Mouse (Mus musculus) kidney, embryonic 16.5 days (tissue): ENCODE results near the gene Prf1. TPM values are rescaled to one million over a fixed set of nuclear protein-coding genes. Genes with fewer than 3 reads are reported as not detected.

Experiments
- ATAC-seq: fragments of 200-750 bp; cut with Nextera tagmentation; 2 replicates; pipeline ENCODE4 v1.8.0; 2017; ENCODE audit warnings: moderate TSS enrichment; ENCODE audit not compliant: low FRiP score, low TSS enrichment
- H3K27ac ChIP-seq: fragments of 300-500 bp; sonication (generic); 2 replicates; pipeline ENCODE4 v1.5.1; 2014; ENCODE audit warnings: low read length
- H3K27me3 ChIP-seq: fragments of 300-500 bp; sonication (generic); 2 replicates; pipeline ENCODE4 v1.6.1; 2014; ENCODE audit warnings: low read length, control low read depth, mixed read lengths; ENCODE audit not compliant: insufficient read depth
- H3K36me3 ChIP-seq: fragments of 300-500 bp; sonication (generic); 2 replicates; pipeline ENCODE4 v1.6.1; 2014; ENCODE audit warnings: low read length, control low read depth, mixed read lengths; ENCODE audit not compliant: insufficient read depth
- H3K4me1 ChIP-seq: fragments of 300-500 bp; sonication (generic); 2 replicates; pipeline ENCODE4 v1.6.1; 2014; ENCODE audit warnings: low read length, control low read depth, mixed read lengths; ENCODE audit not compliant: insufficient read depth
- H3K4me2 ChIP-seq: fragments of 300-500 bp; sonication (generic); replicated peaks from 2 replicates; pipeline ENCODE4 v1.6.1; 2014; ENCODE audit warnings: low read depth, low read length
- H3K4me3 ChIP-seq: fragments of 300-500 bp; sonication (generic); 2 replicates; pipeline ENCODE4 v1.5.1; 2014; ENCODE audit warnings: mild to moderate bottlenecking, low read length
- H3K9ac ChIP-seq: fragments of 300-500 bp; sonication (generic); replicated peaks from 2 replicates; pipeline ENCODE4 v1.6.1; 2014; ENCODE audit warnings: low read length
- H3K9me3 ChIP-seq: fragments of 300-500 bp; sonication (generic); 2 replicates; pipeline ENCODE4 v1.6.1; 2016; ENCODE audit warnings: low read length, control low read depth
- WGBS: fragments of 180-500 bp; shearing (Covaris S2); extraction: QIAGEN DNeasy Blood & Tissue Kit; methylation state at CpG from one replicate; pipeline ENCODE4 v1.1.7; 2014; 5-methylcytosine and 5-hydroxymethylcytosine counted together
- polyA plus RNA-seq: library from polyadenylated mRNA; unstranded; fragments of >200 nt; fragmentation: Nextera tagmentation; extraction: Ambion mirVana; gene quantifications from 2 replicates; pipeline ENCODE4 v1.2.1, GENCODE M21; 2015

Prf1 gene
- polyA plus RNA-seq, 1 experiment from 2014 or later, result not detected

DNA sequence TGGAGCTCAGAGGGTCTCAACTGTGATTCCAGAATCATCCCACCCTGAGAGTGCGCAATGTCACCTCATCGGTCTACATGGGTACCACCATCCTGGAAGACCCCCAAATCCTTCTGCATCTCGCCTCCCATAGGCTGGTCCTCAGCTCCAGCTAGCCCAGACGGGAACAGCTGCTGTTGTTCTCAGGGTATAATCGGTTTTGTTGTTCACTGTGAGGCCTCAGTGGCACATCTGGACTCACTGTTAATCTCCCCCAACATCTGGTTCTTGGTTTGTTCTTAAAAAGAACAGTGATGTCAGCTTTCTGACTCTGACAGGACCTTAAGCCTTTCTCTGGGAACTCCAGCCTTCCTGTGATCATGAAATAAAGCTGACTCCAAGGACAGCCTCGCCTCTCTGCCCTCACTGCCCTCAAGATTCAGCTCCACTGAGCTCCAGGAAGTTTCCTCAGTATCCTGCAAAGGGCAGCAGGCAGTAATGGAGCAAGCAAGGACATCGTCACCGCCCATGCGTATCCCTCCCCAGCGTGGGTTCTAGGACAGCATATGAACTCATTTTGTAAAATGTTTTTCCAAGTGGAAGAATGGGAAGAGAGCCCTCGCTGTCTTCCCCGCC lies 11.2 kb downstream of the Prf1 start:
- WGBS, result 49% methylated on average over 11 of the region's 12 CpGs
- H3K27ac ChIP-seq, result peak overlapping the region; percentile 9; the same call in 1 of the 2 replicates

DNA sequence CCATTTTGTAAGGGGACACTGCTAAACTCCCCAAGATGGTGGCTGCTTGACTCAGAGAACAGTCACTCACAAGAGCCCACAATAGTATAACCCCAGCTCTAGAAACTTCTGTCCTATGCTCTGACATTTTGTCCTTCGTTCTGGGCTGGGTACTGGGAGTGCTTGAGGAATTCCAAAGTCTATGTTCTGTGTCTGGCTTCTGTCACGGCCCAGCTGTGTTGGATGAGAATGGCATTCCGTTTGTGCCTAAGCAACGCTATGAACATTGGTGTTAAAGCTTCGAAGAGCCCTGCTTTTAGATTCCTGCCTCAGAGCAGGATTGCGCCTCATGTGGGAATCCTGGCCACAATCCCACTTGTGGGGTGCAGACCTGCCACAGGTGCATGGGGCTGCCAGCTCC lies 14.5 kb downstream of the Prf1 start:
- Histone ChIP-seq H3K4me2 (no peak overlapping the region), H3K27me3 (no peaks in the 10 kb centered on the region), H3K36me3 (no peaks in the 10 kb centered on the region), H3K9me3 (no peaks in the 10 kb centered on the region), H3K4me1 (peaks cover 28% of the 10 kb centered on the region), H3K4me3 (no peak overlapping the region), H3K9ac (0 out of 2 replicates have a peak overlapping the region, but pooled peaks have one; percentile 18), H3K27ac (peak overlapping the region; percentile 70)
- WGBS, result 71% methylated on average over 6 of the region's 6 CpGs
- ATAC-seq, result no peak

More for the DNA sequence above, 11.2 kb downstream of the Prf1 start:
- no peaks in the 10 kb centered on the region for H3K9me3 ChIP-seq
- H3K9ac ChIP-seq, result no peak overlapping the region
- no peak overlapping the region for H3K4me3 ChIP-seq
- peaks cover 19% of the 10 kb centered on the region for H3K4me1 ChIP-seq
- peak; percentile 29; the same call in 1 of the 2 replicates for ATAC-seq
- H3K4me2 ChIP-seq, result no peak overlapping the region
- no peaks in the 10 kb centered on the region for H3K36me3 ChIP-seq
- H3K27me3 ChIP-seq, result no peaks in the 10 kb centered on the region

DNA sequence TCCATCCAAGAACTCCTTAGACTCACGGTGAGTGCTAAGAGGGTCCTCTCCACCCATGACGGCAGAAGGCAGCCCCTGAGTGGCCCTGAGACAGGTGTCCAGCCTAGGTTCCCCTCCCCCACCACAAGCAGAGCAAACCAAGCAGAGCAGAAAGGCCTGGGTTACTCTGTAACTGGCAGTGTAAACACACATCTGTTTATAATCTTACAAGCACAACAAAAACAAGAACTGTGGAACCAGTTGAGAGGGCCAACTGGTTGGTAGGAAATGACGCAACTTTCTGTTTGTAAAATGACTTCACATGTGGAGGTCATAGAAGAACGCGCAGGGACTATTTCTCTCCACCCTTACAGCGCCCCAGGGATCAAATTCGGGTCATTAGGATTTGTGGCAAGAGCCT lies 15.1 kb downstream of the Prf1 start:
- peak; percentile 84 for ATAC-seq
- Histone ChIP-seq H3K9ac (peak overlapping the region; percentile 18; the same call in 1 of the 2 replicates), H3K4me3 (no peak overlapping the region), H3K9me3 (no peaks in the 10 kb centered on the region), H3K27me3 (no peaks in the 10 kb centered on the region), H3K4me2 (no peak overlapping the region), H3K4me1 (peaks cover 28% of the 10 kb centered on the region), H3K36me3 (no peaks in the 10 kb centered on the region), H3K27ac (peak overlapping the region; percentile 70)
- 20% methylated on average over 7 of the region's 7 CpGs for WGBS

DNA sequence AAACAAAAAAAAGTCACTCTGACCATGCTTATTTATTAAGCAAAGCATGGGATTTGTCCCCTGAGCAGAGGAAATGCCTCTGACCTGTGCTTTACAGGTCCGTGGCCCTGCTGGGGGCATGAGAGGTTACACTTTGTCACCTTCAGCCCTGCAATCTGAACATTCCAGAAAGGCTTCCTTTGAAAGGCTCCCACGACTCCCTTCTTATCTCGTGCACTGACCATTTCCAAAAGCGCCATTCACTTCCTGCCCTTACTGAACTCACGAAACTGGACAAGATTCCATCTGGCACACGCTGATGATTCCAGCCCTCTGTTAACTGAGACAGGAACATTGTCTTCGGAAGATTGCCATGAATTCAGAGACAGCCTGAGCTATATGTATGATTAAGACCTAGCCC lies 16.1 kb downstream of the Prf1 start:
- H3K4me1 ChIP-seq, result peaks cover 25% of the 10 kb centered on the region
- no peaks in the 10 kb centered on the region for H3K27me3 ChIP-seq
- no peak for ATAC-seq
- WGBS, result 34% methylated on average over 7 of the region's 7 CpGs
- H3K9me3 ChIP-seq, result no peaks in the 10 kb centered on the region
- H3K27ac ChIP-seq, result no peak overlapping the region
- H3K9ac ChIP-seq, result no peak overlapping the region
- H3K36me3 ChIP-seq, result no peaks in the 10 kb centered on the region
- H3K4me2 ChIP-seq, result no peak overlapping the region
- H3K4me3 ChIP-seq, result no peak overlapping the region

DNA sequence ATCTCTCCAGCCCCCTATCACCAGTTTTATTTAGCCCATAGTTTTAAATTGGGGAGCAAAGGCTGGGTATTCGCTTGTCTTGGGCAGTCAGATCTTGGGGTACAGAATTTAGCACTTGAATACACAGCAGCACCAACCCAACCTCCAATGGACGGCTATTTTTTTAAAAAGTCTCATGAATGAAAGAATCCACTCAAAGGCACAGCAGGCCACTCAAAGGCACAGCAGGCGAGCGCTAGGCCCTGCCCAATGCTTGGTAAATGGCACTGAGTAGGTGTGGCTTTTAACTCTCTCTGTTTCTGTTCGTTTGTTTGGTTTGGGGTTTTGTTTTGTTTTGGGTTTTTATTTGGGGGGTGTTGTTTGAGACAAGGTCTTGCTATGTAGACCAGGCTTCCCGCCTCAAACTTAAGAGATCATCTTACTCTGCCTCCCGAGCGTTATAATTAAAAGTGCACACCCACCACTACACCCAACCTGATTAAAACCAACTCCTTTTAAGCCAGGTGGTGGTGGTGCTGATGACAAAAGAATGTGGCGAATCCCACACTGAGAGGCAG lies 17.8 kb downstream of the Prf1 start:
- no peak for ATAC-seq
- no peaks in the 10 kb centered on the region for H3K9me3 ChIP-seq
- no peak overlapping the region for H3K9ac ChIP-seq
- peaks cover 8% of the 10 kb centered on the region; the same call in 1 of the 2 replicates for H3K36me3 ChIP-seq
- no peak overlapping the region for H3K4me2 ChIP-seq
- 59% methylated on average over 9 of the region's 9 CpGs for WGBS
- no peaks in the 10 kb centered on the region for H3K27me3 ChIP-seq
- no peak overlapping the region for H3K4me3 ChIP-seq
- peaks cover 22% of the 10 kb centered on the region for H3K4me1 ChIP-seq
- H3K27ac ChIP-seq, result no peak overlapping the region

DNA sequence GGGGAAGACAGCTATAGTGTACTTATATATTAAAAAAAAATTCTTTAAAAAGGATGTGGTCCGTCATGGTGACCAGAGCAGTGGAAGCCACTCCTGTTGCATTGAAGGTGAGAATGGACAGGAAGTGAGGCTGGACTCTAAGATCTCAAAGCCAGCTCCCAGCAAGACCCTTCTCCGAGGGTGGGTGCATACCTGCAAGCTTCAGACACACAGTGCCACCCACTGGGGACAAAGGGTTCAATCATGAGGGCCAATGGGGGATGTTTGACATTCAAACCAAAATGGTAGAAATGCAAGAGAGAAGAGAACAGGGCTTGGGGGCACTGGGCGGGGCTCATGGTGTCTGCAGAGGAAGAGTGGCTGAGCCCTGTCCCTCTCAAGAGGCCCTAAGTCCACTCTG lies 20.9 kb downstream of the Prf1 start:
- WGBS, result 83% methylated on average over 3 of the region's 3 CpGs

DNA sequence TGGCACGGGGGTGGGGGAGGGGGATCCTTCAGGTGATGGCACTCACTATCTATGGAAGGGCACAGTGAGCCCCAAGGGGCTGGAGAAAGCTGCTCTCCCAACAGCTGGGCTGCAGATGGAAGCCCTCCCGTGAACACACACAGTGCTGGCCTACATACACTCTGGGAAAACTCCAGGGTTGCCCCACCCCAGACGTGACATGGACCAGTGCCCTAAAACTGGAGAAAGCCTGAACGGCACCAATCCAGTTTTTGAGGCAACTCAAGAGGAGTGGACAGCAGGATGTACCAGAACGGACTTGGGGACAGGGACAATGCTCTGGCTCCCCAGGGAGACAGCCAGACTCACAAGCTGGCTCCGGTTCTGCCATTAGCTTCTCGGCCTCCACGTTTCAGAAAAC lies 27.1 kb downstream of the Prf1 start:
- Histone ChIP-seq H3K9ac (no peak overlapping the region), H3K36me3 (peaks cover 26% of the 10 kb centered on the region; the same call in 1 of the 2 replicates), H3K27ac (no peak overlapping the region), H3K4me2 (no peak overlapping the region), H3K4me1 (peaks cover 7% of the 10 kb centered on the region; the same call in 1 of the 2 replicates), H3K27me3 (no peaks in the 10 kb centered on the region), H3K4me3 (no peak overlapping the region), H3K9me3 (no peaks in the 10 kb centered on the region)
- ATAC-seq, result no peak
- 73% methylated on average over 8 of the region's 8 CpGs for WGBS

More for the DNA sequence above, 20.9 kb downstream of the Prf1 start:
- Histone ChIP-seq H3K9me3 (no peaks in the 10 kb centered on the region), H3K27me3 (no peaks in the 10 kb centered on the region), H3K36me3 (peaks cover 23% of the 10 kb centered on the region; the same call in 1 of the 2 replicates), H3K9ac (no peak overlapping the region), H3K4me3 (no peak overlapping the region), H3K4me1 (peaks cover 9% of the 10 kb centered on the region; the same call in 1 of the 2 replicates), H3K27ac (no peak overlapping the region), H3K4me2 (no peak overlapping the region)
- no peak for ATAC-seq

DNA sequence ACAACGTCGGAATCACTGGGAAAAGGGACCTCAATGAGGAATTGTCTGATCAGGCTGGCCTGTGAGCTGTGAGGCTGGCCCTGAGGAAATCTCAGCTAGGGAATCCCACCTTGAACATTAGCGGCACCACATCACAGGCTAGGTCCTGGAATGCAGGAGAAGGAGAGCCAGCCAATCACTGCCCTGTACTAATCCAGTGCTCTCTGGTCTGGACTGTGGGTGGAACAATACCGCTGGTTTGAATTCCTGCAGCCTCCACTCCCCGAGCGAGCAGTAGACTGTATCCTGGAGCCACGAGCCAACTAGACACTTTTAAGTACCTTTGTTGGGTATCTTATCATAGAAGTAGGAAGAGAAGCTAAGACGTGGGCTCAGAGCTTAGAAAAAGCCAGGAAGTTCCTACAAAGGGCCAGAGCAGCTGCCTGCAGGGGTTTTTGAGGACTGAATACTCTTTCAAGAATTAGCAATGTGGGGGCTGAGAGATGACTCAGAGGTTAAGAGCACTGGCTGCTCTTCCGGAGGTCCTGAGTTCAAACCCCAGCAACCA lies 28.2 kb downstream of the Prf1 start:
- H3K27ac ChIP-seq, result 0 out of 2 replicates have a peak overlapping the region, but pooled peaks have one; percentile 13
- H3K4me1 ChIP-seq, result peaks cover 7% of the 10 kb centered on the region; the same call in 1 of the 2 replicates
- H3K4me2 ChIP-seq, result no peak overlapping the region
- no peaks in the 10 kb centered on the region for H3K9me3 ChIP-seq
- 52% methylated on average over 9 of the region's 9 CpGs for WGBS
- peak; percentile 71 for ATAC-seq
- no peaks in the 10 kb centered on the region for H3K27me3 ChIP-seq
- no peak overlapping the region for H3K4me3 ChIP-seq
- H3K9ac ChIP-seq, result no peak overlapping the region
- peaks cover 16% of the 10 kb centered on the region; the same call in 1 of the 2 replicates for H3K36me3 ChIP-seq

DNA sequence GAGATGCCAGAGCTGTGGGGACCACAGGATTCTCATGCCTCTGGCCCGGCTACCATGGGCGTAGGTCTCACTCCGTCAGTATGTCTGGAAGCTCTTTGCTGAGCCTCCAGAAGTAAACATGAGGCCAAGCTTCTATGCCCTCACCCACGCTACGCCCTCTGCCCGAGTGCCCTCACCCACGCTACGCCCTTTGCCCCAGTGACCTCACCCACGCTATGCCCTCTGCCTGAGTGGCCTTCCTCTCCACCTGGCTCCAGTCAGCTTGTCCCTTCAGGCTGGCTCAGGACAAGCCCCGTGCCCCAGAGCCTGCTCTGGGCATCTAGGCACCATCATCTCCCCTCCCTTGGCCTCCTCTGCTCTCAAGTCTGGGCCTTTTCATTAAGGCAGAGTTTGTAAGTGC lies 29.9 kb downstream of the Prf1 start:
- Histone ChIP-seq H3K4me1 (peaks cover 7% of the 10 kb centered on the region; the same call in 1 of the 2 replicates), H3K4me3 (no peak overlapping the region), H3K4me2 (no peak overlapping the region), H3K36me3 (peaks cover 13% of the 10 kb centered on the region; the same call in 1 of the 2 replicates), H3K27ac (no peak overlapping the region), H3K27me3 (no peaks in the 10 kb centered on the region), H3K9me3 (no peaks in the 10 kb centered on the region), H3K9ac (no peak overlapping the region; the same call in 1 of the 2 replicates)
- 76% methylated on average over 10 of the region's 10 CpGs for WGBS
- no peak; the same call in 1 of the 2 replicates for ATAC-seq

DNA sequence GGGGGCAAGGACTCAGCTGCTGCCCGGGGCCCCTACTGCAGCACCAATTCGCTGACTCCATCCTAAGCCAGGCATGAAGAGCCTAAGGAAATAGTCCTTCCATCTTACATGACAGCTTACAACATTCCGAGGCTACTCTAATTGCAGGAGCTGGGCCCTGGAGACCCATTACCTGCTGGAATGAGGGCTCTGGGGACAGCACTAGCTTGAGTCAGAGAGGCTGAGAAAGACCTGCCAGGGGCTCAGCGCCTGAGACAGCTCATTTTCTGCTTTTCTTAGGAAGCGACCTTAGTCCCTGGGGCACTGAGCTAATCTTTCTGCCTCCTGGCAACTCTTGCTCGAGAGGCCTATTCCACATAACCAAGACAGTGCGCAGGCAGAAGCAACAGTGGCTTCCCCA lies 31.3 kb downstream of the Prf1 start:
- no peak overlapping the region for H3K4me2 ChIP-seq
- peaks cover 16% of the 10 kb centered on the region for H3K36me3 ChIP-seq
- H3K27ac ChIP-seq, result no peak overlapping the region
- peaks cover 7% of the 10 kb centered on the region; the same call in 1 of the 2 replicates for H3K4me1 ChIP-seq
- no peak overlapping the region for H3K4me3 ChIP-seq
- H3K9ac ChIP-seq, result no peak overlapping the region; the same call in 1 of the 2 replicates
- H3K9me3 ChIP-seq, result no peaks in the 10 kb centered on the region
- H3K27me3 ChIP-seq, result no peaks in the 10 kb centered on the region
- 35% methylated on average over 7 of the region's 7 CpGs for WGBS
- ATAC-seq, result no peak
